Mouse (Mus musculus): ENCODE results near the gene H2al1d. TPM values are rescaled to one million over a fixed set of nuclear protein-coding genes. Genes with fewer than 3 reads are reported as not detected.
"Not testable (repeated sequence)": the region's sequence is repeated elsewhere in the genome, so short reads cannot be mapped to it uniquely, and the experiment has no call there.

Gene H2al1d
- polyA plus RNA-seq, 1 experiment, result not detected

GRCm38 (mm10) chrX:11324359-11324758 lies 15.7 kb downstream of the H2al1d start, which contains the start of gene H2al1i:
H2al1i (plus strand) TSS chrX:11324659.
- not testable (repeated sequence) for H3K4me1 ChIP-seq (ENCODE audit: control insufficient read depth, insufficient read depth, insufficient read length, low read length); H3K27ac ChIP-seq (replicated peaks; ENCODE audit: low read depth, low read length); H3K4me3 ChIP-seq (ENCODE audit: insufficient read depth, low read depth, low read length)

GRCm38 (mm10) chrX:11327522-11327921 lies 18.9 kb downstream of the H2al1d start, which contains the start of gene H2al1j:
H2al1j (plus strand) TSS chrX:11327822.
- not testable (repeated sequence) for H3K4me3 ChIP-seq (ENCODE audit: insufficient read depth, low read depth, low read length)

GRCm38 (mm10) chrX:11345762-11346161 lies 37.1 kb downstream of the H2al1d start:
- Histone ChIP-seq H3K4me3 (ENCODE audit: insufficient read depth, low read depth, low read length) (no peak overlapping the region), H3K27ac (replicated peaks; ENCODE audit: low read depth, low read length) (no peak overlapping the region), H3K4me1 (ENCODE audit: control insufficient read depth, insufficient read depth, insufficient read length, low read length) (no peaks in the 10 kb centered on the region)

More at GRCm38 (mm10) chrX:11327522-11327921, 18.9 kb downstream of the H2al1d start, which contains the start of gene H2al1j:
- not testable (repeated sequence) for H3K27ac ChIP-seq (replicated peaks; ENCODE audit: low read depth, low read length); H3K4me1 ChIP-seq (ENCODE audit: control insufficient read depth, insufficient read depth, insufficient read length, low read length)

- Histone ChIP-seq H3K4me1 (ENCODE audit: control insufficient read depth, insufficient read depth, insufficient read length, low read length) (no peaks in the 10 kb centered on the region), H3K27ac (replicated peaks; ENCODE audit: low read depth, low read length) (no peak overlapping the region), H3K4me3 (ENCODE audit: insufficient read depth, low read depth, low read length) (no peak overlapping the region)
Observed at GRCm38 (mm10) chrX:11346756-11347155, 38.1 kb downstream of the H2al1d start.

Other genes with a start within 250 kb of the H2al1d start
- not detected in 2 replicates for gene H2al1a, start 9.6 kb upstream of the H2al1d start, polyA plus RNA-seq (2012; ENCODE audit: insufficient read depth, insufficient read length, missing spikeins)
- gene H2al1b, start 6.4 kb upstream of the H2al1d start, polyA plus RNA-seq (2012; ENCODE audit: insufficient read depth, insufficient read length, missing spikeins), result not detected in 2 replicates
- gene H2al1c, start 3.2 kb upstream of the H2al1d start, polyA plus RNA-seq (2012; ENCODE audit: insufficient read depth, insufficient read length, missing spikeins), result not detected in 2 replicates
- not detected in 2 replicates for gene H2al1e, start 3.1 kb downstream of the H2al1d start, polyA plus RNA-seq (2012; ENCODE audit: insufficient read depth, insufficient read length, missing spikeins)
- gene H2al1f, start 6.3 kb downstream of the H2al1d start, polyA plus RNA-seq (2012; ENCODE audit: insufficient read depth, insufficient read length, missing spikeins), result not detected in 2 replicates
- gene H2al1g, start 9.4 kb downstream of the H2al1d start, polyA plus RNA-seq (2012; ENCODE audit: insufficient read depth, insufficient read length, missing spikeins), result not detected in 2 replicates
- gene H2al1h, start 12.7 kb downstream of the H2al1d start, polyA plus RNA-seq (2012; ENCODE audit: insufficient read depth, insufficient read length, missing spikeins), result not detected in 2 replicates
- gene H2al1i, start 15.8 kb downstream of the H2al1d start, polyA plus RNA-seq (2012; ENCODE audit: insufficient read depth, insufficient read length, missing spikeins), result not detected in 2 replicates
- gene H2al1j, start 19.0 kb downstream of the H2al1d start, polyA plus RNA-seq (2012; ENCODE audit: insufficient read depth, insufficient read length, missing spikeins), result not detected in 2 replicates

Data from brown adipose tissue, adult 24 weeks (tissue).